Mouse (Mus musculus): ENCODE results near the gene Arhgef17. TPM values are rescaled to one million over a fixed set of nuclear protein-coding genes. Genes with fewer than 3 reads are reported as not detected.
"Not testable (repeated sequence)": the region's sequence is repeated elsewhere in the genome, so short reads cannot be mapped to it uniquely, and the experiment has no call there.

Gene Arhgef17
- polyA plus RNA-seq, 1 experiment from 2014 or later: 4.4 TPM

DNA sequence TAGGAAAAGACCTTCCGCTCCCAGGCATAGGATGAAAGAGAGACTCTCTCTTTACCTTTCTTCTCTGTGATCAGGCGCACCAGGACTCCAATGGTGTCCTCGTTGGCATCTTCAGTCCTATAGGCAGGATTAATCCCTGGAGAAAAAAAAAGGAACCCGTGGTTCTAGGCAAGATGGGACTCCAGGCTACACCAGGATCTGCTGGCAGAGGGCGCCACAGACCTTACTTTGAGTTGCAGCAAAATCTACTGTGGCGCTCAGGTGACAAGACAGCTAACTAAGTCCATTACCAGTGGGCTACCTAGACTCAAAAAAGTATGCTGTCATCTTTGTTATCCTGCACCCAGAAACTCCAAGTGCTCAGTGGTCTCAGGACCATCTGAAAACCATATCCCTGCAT, 83.2 kb downstream of the Arhgef17 start:
- Histone ChIP-seq H3K9ac (no peak overlapping the region), H3K9me3 (replicated peaks) (no peaks in the 10 kb centered on the region), H3K4me1 (peaks cover 24% of the 10 kb centered on the region), H3K4me3 (no peak overlapping the region), H3K27ac (no peak overlapping the region), H3K36me3 (ENCODE audit: poor library complexity, severe bottlenecking) (no peaks in the 10 kb centered on the region), H3K27me3 (no peaks in the 10 kb centered on the region), H3K4me2 (no peak overlapping the region)
- WGBS: 25% methylated on average over 6 of the region's 6 CpGs
- ATAC-seq: no peak

DNA sequence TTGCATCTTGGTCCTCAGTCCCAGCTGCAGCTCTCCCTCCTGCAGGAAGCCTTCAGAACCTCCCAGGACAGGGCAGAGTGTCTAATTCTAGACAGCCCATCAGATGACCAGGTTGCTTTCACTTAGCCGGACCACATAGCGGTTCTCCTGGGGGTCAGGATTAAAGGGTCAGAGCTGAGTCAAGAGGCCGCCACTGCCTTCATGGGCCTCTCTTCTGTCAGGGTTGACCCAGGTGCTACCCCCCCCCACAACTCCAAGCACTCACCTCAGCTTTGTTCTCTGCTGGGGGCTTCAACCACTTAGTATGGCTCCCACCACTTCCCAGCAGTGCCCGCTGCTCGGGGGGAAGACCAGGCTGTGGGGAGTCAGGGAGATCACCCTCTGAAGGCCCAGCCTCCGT, 84.8 kb downstream of the Arhgef17 start:
- Histone ChIP-seq H3K9ac (no peak overlapping the region), H3K4me1 (peaks cover 18% of the 10 kb centered on the region), H3K9me3 (replicated peaks) (no peaks in the 10 kb centered on the region), H3K27me3 (no peaks in the 10 kb centered on the region), H3K27ac (no peak overlapping the region), H3K4me2 (no peak overlapping the region), H3K36me3 (ENCODE audit: poor library complexity, severe bottlenecking) (peaks cover 3% of the 10 kb centered on the region), H3K4me3 (no peak overlapping the region)
- ATAC-seq: no peak
- WGBS: 88% methylated on average over 6 of the region's 6 CpGs

DNA sequence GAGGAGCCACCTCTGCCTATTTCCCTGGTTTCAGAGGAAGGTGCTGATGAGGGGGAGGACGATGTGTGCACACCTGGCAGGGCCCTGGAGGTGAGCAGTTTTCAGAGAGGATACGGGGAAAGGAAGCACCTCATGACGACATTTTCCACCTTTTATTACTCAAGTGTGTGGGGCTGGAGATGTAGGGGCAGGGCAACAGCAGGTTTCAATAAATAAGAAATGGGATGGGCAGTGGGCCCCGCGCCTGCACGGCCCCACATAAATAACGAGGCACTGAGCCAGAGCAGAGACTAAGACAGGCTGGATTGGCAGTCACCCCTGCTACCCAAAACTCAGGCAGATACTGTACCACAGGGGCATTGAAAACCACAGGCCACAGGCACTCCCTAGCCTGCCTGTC, 85.9 kb downstream of the Arhgef17 start:
- not testable (repeated sequence) for H3K4me2 ChIP-seq; H3K27me3 ChIP-seq; H3K36me3 ChIP-seq (ENCODE audit: poor library complexity, severe bottlenecking); ATAC-seq; H3K9ac ChIP-seq; H3K4me3 ChIP-seq; H3K9me3 ChIP-seq (replicated peaks); H3K4me1 ChIP-seq; H3K27ac ChIP-seq
- 73% methylated on average over 7 of the region's 7 CpGs for WGBS

DNA sequence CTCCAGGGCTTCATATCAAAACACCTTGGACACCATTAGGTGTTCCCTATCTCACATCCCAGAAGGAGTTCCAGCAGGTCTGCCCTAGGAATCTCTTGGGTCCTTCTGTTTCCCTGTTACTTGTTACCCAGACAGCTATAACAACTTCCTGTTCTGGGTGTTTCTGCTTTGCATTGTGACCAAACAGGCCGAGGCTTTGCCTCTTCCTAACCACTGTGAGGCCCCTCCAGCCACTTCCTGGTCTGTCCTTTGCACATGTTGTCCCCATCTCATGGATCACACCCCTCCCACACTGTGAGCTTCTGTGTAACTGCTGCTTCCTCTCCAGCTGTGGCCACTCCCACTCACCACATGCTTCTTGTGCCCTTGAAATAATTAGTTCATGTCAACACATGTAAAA, 86.5 kb downstream of the Arhgef17 start:
- Histone ChIP-seq H3K27ac (no peak overlapping the region), H3K9me3 (replicated peaks) (no peaks in the 10 kb centered on the region), H3K4me1 (0 out of 2 replicates have a peak, but pooled peaks cover 5% of the 10 kb centered on the region), H3K36me3 (ENCODE audit: poor library complexity, severe bottlenecking) (peaks cover 9% of the 10 kb centered on the region), H3K9ac (no peak overlapping the region), H3K4me3 (no peak overlapping the region), H3K27me3 (no peaks in the 10 kb centered on the region), H3K4me2 (no peak overlapping the region)
- no peak for ATAC-seq
- 66% methylated on average over 1 of the region's 1 CpGs for WGBS

DNA sequence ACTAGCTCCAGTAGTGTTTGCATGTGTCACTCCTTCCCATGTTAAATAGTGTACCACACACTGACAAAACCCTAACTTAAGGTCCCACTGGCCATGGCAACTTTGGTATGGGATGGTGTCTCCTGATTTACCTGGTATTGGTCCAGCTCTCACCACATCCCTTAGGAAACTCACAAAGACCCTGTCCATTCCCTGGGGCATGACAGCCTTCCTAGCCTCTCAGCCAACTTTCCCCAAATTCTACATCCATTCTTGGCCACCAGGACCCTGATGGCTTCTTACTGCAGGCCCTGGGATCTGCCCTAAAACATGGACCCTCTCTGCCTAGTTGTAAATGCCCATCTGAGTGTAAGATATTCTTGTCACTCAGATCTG, 86.9 kb downstream of the Arhgef17 start:
- Histone ChIP-seq H3K4me1 (0 out of 2 replicates have a peak, but pooled peaks cover 5% of the 10 kb centered on the region), H3K27me3 (no peaks in the 10 kb centered on the region), H3K9ac (no peak overlapping the region), H3K4me3 (no peak overlapping the region), H3K9me3 (replicated peaks) (no peaks in the 10 kb centered on the region), H3K4me2 (no peak overlapping the region), H3K27ac (no peak overlapping the region), H3K36me3 (ENCODE audit: poor library complexity, severe bottlenecking) (peaks cover 12% of the 10 kb centered on the region)
- ATAC-seq: no peak

DNA sequence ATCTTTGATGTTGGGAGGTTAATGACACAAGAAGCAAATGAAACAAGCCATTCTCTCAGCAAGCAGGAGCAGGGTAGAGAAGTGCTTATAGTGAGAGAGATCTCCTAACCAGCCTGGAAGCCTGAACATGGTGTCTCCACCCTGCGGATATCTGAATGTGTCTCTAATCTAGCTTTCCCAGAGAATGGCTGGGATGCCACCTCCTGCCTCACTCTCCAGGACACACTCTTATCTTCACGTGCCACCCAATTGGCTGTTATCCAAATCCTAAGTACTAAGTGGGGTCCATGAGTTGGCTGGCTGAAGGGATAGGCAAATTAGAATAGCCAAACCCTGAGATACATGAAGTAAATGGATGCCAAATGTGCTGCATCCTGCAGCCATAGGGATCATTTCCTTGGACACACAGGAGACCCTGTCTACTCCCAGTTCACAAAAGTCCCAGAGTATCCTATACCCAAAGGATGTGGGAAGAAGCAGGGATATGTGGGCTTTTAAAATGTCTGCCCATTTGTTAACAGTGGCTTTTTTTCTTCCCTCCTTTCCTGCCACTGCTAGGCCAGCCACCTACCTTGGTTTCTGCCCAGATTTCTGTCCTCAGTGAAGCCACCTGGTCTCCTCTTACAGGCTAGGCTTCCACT, 87.4 kb downstream of the Arhgef17 start:
- peaks cover 13% of the 10 kb centered on the region for H3K36me3 ChIP-seq (ENCODE audit: poor library complexity, severe bottlenecking)
- no peak overlapping the region for H3K4me3 ChIP-seq
- no peak overlapping the region for H3K9ac ChIP-seq
- no peak overlapping the region for H3K27ac ChIP-seq
- no peak overlapping the region for H3K4me2 ChIP-seq
- ATAC-seq: no peak
- H3K9me3 ChIP-seq (replicated peaks): no peaks in the 10 kb centered on the region
- 76% methylated on average over 2 of the region's 2 CpGs for WGBS
- no peaks in the 10 kb centered on the region for H3K27me3 ChIP-seq
- H3K4me1 ChIP-seq: 0 out of 2 replicates have a peak, but pooled peaks cover 5% of the 10 kb centered on the region

DNA sequence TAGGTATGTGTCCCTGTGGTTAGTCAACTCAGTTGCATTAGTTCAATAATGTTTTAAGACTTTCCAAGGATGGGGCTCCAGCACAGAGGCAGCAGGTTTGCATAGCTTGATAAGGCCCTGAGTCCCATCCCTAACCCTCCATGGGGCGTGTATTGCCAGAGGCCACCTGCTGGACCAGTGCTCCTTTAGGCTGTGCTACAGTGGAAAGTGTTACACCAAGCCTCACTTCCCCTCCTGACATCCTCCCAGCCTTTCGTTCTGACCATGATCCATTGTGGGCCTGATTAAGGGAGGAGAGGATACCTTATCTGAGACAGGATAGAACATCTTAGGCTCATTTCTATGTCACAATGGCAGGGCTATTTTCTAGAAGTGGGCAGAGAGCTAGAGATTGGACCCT, 88.0 kb downstream of the Arhgef17 start:
- WGBS: 98% methylated on average over 2 of the region's 2 CpGs
- Histone ChIP-seq H3K36me3 (ENCODE audit: poor library complexity, severe bottlenecking) (peaks cover 13% of the 10 kb centered on the region), H3K27me3 (no peaks in the 10 kb centered on the region), H3K4me3 (no peak overlapping the region), H3K9me3 (replicated peaks) (no peaks in the 10 kb centered on the region), H3K4me1 (0 out of 2 replicates have a peak, but pooled peaks cover 5% of the 10 kb centered on the region), H3K9ac (no peak overlapping the region), H3K27ac (no peak overlapping the region), H3K4me2 (no peak overlapping the region)
- ATAC-seq: no peak

DNA sequence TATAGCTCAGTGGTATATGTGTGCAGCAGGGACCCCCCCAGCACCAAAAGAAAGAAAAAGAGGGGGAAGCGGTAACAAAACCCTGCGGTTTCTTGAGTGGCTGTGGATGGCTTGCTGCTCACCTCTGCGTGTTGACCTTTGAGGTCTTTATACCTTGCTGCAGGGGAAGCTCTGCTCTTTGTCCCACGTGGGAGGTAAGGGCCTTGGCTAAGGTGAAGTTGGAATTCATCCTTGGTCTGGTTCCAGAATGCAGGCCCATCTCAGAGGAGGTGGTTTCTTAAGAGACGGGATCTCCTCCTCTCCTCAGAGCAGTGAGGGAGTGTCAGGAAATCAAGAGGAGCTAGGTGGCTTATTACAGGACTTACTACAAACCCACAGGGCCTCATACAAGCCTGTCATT, 89.7 kb downstream of the Arhgef17 start:
- WGBS: 80% methylated on average over 5 of the region's 5 CpGs
- H3K36me3 ChIP-seq (ENCODE audit: poor library complexity, severe bottlenecking): peaks cover 29% of the 10 kb centered on the region
- no peak overlapping the region for H3K4me3 ChIP-seq

DNA sequence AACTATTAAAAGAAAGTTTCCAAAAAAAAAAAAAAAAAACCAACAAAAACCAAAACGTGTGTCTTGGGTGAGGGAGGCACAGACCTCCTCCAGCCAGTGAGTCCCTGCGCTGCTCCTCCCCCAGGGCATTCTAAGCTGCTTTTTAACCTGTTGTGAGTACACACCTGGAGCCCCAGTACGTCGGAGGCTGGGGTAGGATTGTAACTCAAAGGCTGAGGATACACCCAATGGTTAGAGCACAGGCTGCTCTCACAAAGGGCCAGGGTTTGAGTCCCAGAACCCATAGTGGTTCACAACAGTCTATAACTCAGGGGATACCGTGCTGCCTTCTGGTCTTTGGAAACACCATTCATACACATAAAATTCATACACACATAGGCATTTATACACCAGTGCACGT, 90.3 kb downstream of the Arhgef17 start:
- 0 out of 2 replicates have a peak, but pooled peaks cover 5% of the 10 kb centered on the region for H3K4me1 ChIP-seq
- no peak overlapping the region for H3K9ac ChIP-seq
- no peak overlapping the region for H3K4me3 ChIP-seq
- no peak overlapping the region for H3K27ac ChIP-seq
- no peaks in the 10 kb centered on the region for H3K27me3 ChIP-seq
- H3K4me2 ChIP-seq: no peak overlapping the region
- ATAC-seq: no peak
- no peaks in the 10 kb centered on the region for H3K9me3 ChIP-seq (replicated peaks)
- 90% methylated on average over 6 of the region's 6 CpGs for WGBS
- peaks cover 35% of the 10 kb centered on the region for H3K36me3 ChIP-seq (ENCODE audit: poor library complexity, severe bottlenecking)

More for the DNA sequence above, 89.7 kb downstream of the Arhgef17 start:
- ATAC-seq: no peak
- no peaks in the 10 kb centered on the region for H3K27me3 ChIP-seq
- 0 out of 2 replicates have a peak, but pooled peaks cover 5% of the 10 kb centered on the region for H3K4me1 ChIP-seq
- H3K27ac ChIP-seq: no peak overlapping the region
- no peak overlapping the region for H3K4me2 ChIP-seq
- H3K9me3 ChIP-seq (replicated peaks): no peaks in the 10 kb centered on the region
- no peak overlapping the region for H3K9ac ChIP-seq

DNA sequence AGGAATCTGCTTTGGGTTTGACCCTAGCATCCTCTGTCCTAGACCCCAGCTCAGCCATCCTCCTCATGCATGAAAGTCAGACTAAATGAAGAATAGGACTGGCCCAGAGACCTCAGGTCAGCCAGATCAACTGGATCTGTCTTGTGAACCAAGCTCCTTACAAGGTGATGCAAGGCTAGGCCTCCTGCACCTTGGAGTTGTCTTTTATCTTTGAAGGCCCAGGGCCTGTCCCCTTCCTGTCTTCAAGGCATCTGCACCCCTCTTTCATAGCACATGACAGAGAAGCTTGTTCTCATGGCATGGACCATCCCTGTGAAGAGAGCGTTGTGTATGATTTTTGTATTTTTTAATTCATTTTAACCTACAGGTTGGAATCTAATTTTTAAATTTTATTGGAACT, 91.0 kb downstream of the Arhgef17 start:
- no peak overlapping the region for H3K4me2 ChIP-seq
- H3K36me3 ChIP-seq (ENCODE audit: poor library complexity, severe bottlenecking): peaks cover 42% of the 10 kb centered on the region
- ATAC-seq: no peak
- H3K27me3 ChIP-seq: no peaks in the 10 kb centered on the region
- H3K4me1 ChIP-seq: 0 out of 2 replicates have a peak, but pooled peaks cover 5% of the 10 kb centered on the region
- H3K9me3 ChIP-seq (replicated peaks): no peaks in the 10 kb centered on the region
- 100% methylated on average over 1 of the region's 1 CpGs for WGBS
- H3K27ac ChIP-seq: no peak overlapping the region
- no peak overlapping the region for H3K9ac ChIP-seq
- H3K4me3 ChIP-seq: no peak overlapping the region

DNA sequence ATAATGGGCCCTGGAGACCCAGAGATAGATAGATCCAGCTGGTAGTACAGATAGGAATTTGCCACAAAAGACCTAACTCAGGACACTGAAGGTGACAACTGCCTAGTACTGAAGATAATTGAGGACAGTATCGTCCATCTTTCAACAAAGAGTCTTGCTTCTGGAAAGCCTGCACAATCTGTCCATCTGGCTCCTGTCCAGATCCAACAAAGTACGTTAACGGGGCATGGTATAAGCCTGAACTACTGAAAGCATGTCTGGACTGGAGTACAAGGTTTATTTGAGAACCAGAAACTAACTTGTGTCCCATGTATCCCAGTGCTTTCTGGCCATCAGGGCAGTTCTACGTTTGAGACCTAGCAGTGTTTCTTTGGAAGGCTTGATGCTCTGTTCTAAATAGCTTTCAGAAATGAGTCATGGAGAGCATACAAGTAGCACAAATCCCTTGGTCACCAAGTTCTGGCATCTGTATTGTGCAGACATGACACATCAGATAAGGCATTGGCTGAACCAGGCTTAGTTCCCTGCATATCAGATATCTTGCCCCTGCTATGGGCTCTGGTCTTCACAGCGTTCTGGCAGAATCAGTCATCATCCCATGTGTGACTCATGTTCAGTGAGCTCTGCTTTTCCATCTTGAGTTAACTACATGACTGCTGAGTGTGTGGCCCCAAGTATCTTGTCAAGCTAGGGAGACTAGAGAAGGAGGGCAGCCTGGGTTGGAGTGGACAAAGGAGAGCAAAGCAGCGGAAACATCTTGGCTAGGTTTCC, 92.1 kb downstream of the Arhgef17 start:
- Histone ChIP-seq H3K9me3 (replicated peaks) (no peaks in the 10 kb centered on the region), H3K4me2 (no peak overlapping the region), H3K36me3 (ENCODE audit: poor library complexity, severe bottlenecking) (peaks cover 53% of the 10 kb centered on the region), H3K4me1 (0 out of 2 replicates have a peak, but pooled peaks cover 5% of the 10 kb centered on the region), H3K9ac (no peak overlapping the region), H3K27me3 (no peaks in the 10 kb centered on the region), H3K27ac (no peak overlapping the region), H3K4me3 (no peak overlapping the region)
- no peak for ATAC-seq
- WGBS: 77% methylated on average over 6 of the region's 6 CpGs

DNA sequence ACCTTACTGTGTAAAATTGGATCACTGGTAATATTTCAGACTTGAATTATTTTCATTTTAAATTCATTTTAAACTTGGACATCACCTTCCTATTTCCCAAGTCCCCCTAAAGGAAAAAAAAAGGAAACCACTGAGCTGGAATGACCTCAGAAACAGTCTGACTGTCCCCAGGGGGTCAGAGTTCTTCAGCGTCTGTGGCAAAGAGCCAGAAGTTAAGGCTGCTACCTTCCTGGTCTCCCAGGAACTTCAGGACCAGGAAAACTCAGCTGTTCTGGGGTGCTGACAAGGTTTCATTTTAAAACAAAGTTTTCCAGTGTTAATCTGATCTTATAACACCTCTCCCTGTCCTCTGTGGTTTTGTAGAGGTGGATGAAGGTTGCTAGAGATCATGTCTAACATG, 94.2 kb downstream of the Arhgef17 start:
- Histone ChIP-seq H3K4me1 (no peaks in the 10 kb centered on the region), H3K27ac (no peak overlapping the region), H3K36me3 (ENCODE audit: poor library complexity, severe bottlenecking) (peaks cover 64% of the 10 kb centered on the region), H3K9ac (no peak overlapping the region), H3K4me2 (no peak overlapping the region), H3K27me3 (no peaks in the 10 kb centered on the region), H3K9me3 (replicated peaks) (no peaks in the 10 kb centered on the region), H3K4me3 (no peak overlapping the region)
- ATAC-seq: no peak
- WGBS: 69% methylated on average over 1 of the region's 1 CpGs

Measured in forebrain, embryonic 13.5 days (tissue).